Mouse (Mus musculus) splenic B cell, adult 2 months (primary cell): ENCODE results near the gene Slc35g1.
A peak's percentile ranks its signal among the peaks of the same experiment; 100 is the strongest.

Experiments
- DNase-seq: peaks from one replicate; pipeline ENCODE4 v3.0.0-alpha.2; 2011; ENCODE audit warnings: low read depth, low spot score
- H3K27me3 ChIP-seq: 2 replicates; pipeline ENCODE4 v1.6.1; 2012; ENCODE audit warnings: mild to moderate bottlenecking, low read length, moderate library complexity, mixed read lengths; ENCODE audit not compliant: control insufficient read depth, poor library complexity, insufficient read depth, severe bottlenecking
- H3K36me3 ChIP-seq: 2 replicates; pipeline ENCODE4 v1.6.1; 2012; ENCODE audit warnings: mild to moderate bottlenecking, low read length, moderate library complexity, mixed read lengths; ENCODE audit not compliant: control insufficient read depth, poor library complexity, insufficient read depth, severe bottlenecking

Slc35g1 gene

GRCm38 (mm10) chr19:38395701-38396632 is at the start of gene Slc35g1:
Gene Slc35g1, plus strand, starts transcription at chr19:38395980.
- peak; percentile 60 for DNase-seq
- Histone ChIP-seq H3K36me3 (no peaks in the 10 kb centered on the region), H3K27me3 (no peaks in the 10 kb centered on the region; the same call in 1 of the 2 replicates)

GRCm38 (mm10) chr19:38348271-38349012 is 47.3 kb upstream of the Slc35g1 start:
- Histone ChIP-seq H3K36me3 (no peaks in the 10 kb centered on the region), H3K27me3 (no peaks in the 10 kb centered on the region)
- no peak for DNase-seq

GRCm38 (mm10) chr19:38349013-38349341 is 46.8 kb upstream of the Slc35g1 start:
- H3K27me3 ChIP-seq: no peaks in the 10 kb centered on the region
- no peak for DNase-seq
- H3K36me3 ChIP-seq: no peaks in the 10 kb centered on the region

- Histone ChIP-seq H3K27me3 (no peaks in the 10 kb centered on the region), H3K36me3 (no peaks in the 10 kb centered on the region)
- DNase-seq: no peak
Measured at GRCm38 (mm10) chr19:38351202-38351601, 44.6 kb upstream of the Slc35g1 start.

GRCm38 (mm10) chr19:38351728-38352127 is 44.1 kb upstream of the Slc35g1 start:
- H3K36me3 ChIP-seq: no peaks in the 10 kb centered on the region
- no peaks in the 10 kb centered on the region for H3K27me3 ChIP-seq
- DNase-seq: no peak

GRCm38 (mm10) chr19:38352495-38353130 is 43.2 kb upstream of the Slc35g1 start:
- peak; percentile 61 for DNase-seq
- no peaks in the 10 kb centered on the region for H3K27me3 ChIP-seq

GRCm38 (mm10) chr19:38354279-38354678 is 41.5 kb upstream of the Slc35g1 start:
- DNase-seq: no peak
- H3K36me3 ChIP-seq: no peaks in the 10 kb centered on the region
- no peaks in the 10 kb centered on the region for H3K27me3 ChIP-seq

More at GRCm38 (mm10) chr19:38352495-38353130, 43.2 kb upstream of the Slc35g1 start:
- H3K36me3 ChIP-seq: no peaks in the 10 kb centered on the region

GRCm38 (mm10) chr19:38354819-38355360 is 40.9 kb upstream of the Slc35g1 start:
- DNase-seq: no peak
- Histone ChIP-seq H3K27me3 (no peaks in the 10 kb centered on the region), H3K36me3 (no peaks in the 10 kb centered on the region)

GRCm38 (mm10) chr19:38356211-38356828 is 39.5 kb upstream of the Slc35g1 start:
- DNase-seq: no peak
- Histone ChIP-seq H3K36me3 (no peaks in the 10 kb centered on the region), H3K27me3 (no peaks in the 10 kb centered on the region)

GRCm38 (mm10) chr19:38357956-38358623 is 37.7 kb upstream of the Slc35g1 start:
- no peaks in the 10 kb centered on the region for H3K36me3 ChIP-seq
- H3K27me3 ChIP-seq: no peaks in the 10 kb centered on the region
- no peak for DNase-seq

GRCm38 (mm10) chr19:38359287-38359686 is 36.5 kb upstream of the Slc35g1 start:
- DNase-seq: no peak
- no peaks in the 10 kb centered on the region for H3K27me3 ChIP-seq
- no peaks in the 10 kb centered on the region for H3K36me3 ChIP-seq

GRCm38 (mm10) chr19:38361850-38362249 is 33.9 kb upstream of the Slc35g1 start:
- DNase-seq: no peak
- Histone ChIP-seq H3K27me3 (no peaks in the 10 kb centered on the region), H3K36me3 (no peaks in the 10 kb centered on the region)

- H3K27me3 ChIP-seq: no peaks in the 10 kb centered on the region
- H3K36me3 ChIP-seq: no peaks in the 10 kb centered on the region
- no peak for DNase-seq
Measured at GRCm38 (mm10) chr19:38363358-38363757, 32.4 kb upstream of the Slc35g1 start.
